Comparison of ENCODE assay signal across 8 mouse cellular contexts in the genomic region with DNA sequence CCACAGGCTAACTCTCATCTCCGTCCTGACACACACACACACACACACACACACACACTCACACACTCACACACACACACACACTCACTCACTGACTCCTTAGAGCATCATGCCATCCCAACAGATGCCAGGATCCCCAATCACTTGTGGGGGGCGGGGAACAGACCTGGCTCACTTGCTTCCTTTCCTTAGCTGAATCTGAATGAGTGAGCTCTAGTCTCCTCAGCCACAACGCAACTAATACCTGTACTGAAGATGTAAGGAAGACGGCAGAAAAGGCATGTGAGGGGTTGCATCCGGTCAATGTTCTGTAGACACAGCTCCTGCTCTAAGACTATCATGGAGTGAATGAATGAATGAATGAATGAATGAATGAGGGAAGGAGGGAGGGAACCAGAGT.
DNase-seq lines count a peak whose midpoint lies in the region; ATAC-seq and TF ChIP-seq lines count a peak whose summit lies in the region.
"Had no signal": no experiment of that assay in that cellular context is flagged by ENCODE, and none has a peak within 500 bp of the region (broad histone marks: within the 10 kb centered on the region; RNA-seq: fewer than 3 reads in every experiment).

No protein-coding gene starts in this region.

- peak overlapping the region; percentile 67; the same call in 1 of the 2 replicates for H3K27ac ChIP-seq in kidney, embryonic 14.5 days (ENCODE audit: low read depth, low read length)
- H3K27ac ChIP-seq in kidney, adult 2 months (ENCODE audit: insufficient read depth, low read depth, low read length), result no peak overlapping the region
- H3K27ac ChIP-seq in forebrain, embryonic 14.5 days (ENCODE audit: low read depth, low read length), result peak overlapping the region; percentile 83
- H3K27ac ChIP-seq in midbrain, embryonic 16.5 days (ENCODE audit: low read length), result peak overlapping the region; percentile 17; the same call in 1 of the 2 replicates

- no peak for ATAC-seq in kidney, embryonic 14.5 days (ENCODE audit: low FRiP score, low TSS enrichment)
- ATAC-seq in forebrain, embryonic 14.5 days, result no peak
- no peak for ATAC-seq in midbrain, embryonic 16.5 days

- peaks cover 46% of the 10 kb centered on the region for H3K4me1 ChIP-seq in kidney, embryonic 14.5 days (ENCODE audit: control insufficient read depth, insufficient read depth, low read length)
- no peaks in the 10 kb centered on the region for H3K4me1 ChIP-seq in kidney, adult 2 months (ENCODE audit: control insufficient read depth, insufficient read depth, low read length)
- peaks cover 94% of the 10 kb centered on the region for H3K4me1 ChIP-seq in forebrain, embryonic 14.5 days (ENCODE audit: control insufficient read depth, insufficient read depth, low read length)
- H3K4me1 ChIP-seq in midbrain, embryonic 16.5 days (ENCODE audit: control insufficient read depth, insufficient read depth, low read length), result peaks cover 71% of the 10 kb centered on the region

- TF ChIP-seq POLR2A in kidney, adult 2 months (IDR thresholded peaks at IDR 0.05; ENCODE audit: low read depth, low read length), result no peak
- TF ChIP-seq POLR2A in brain, embryonic 14.5 days (IDR thresholded peaks at IDR 0.05; ENCODE audit: borderline replicate concordance, extremely low read depth, insufficient read depth, insufficient read length, poor library complexity, severe bottlenecking), result no peak

- no peaks in the 10 kb centered on the region for H3K36me3 ChIP-seq in kidney, embryonic 14.5 days (ENCODE audit: control insufficient read depth, insufficient read depth, low read length)
- H3K36me3 ChIP-seq in kidney, adult 2 months (ENCODE audit: control insufficient read depth, insufficient read depth, low read length), result no peaks in the 10 kb centered on the region
- no peaks in the 10 kb centered on the region for H3K36me3 ChIP-seq in forebrain, embryonic 14.5 days (ENCODE audit: control insufficient read depth, insufficient read depth, low read length)
- no peaks in the 10 kb centered on the region for H3K36me3 ChIP-seq in midbrain, embryonic 16.5 days (ENCODE audit: control insufficient read depth, insufficient read depth, low read length)

- H3K4me3 ChIP-seq in kidney, embryonic 14.5 days (ENCODE audit: low read length), result no peak overlapping the region
- no peak overlapping the region for H3K4me3 ChIP-seq in kidney, adult 2 months (ENCODE audit: insufficient read depth, low read depth, low read length)
- no peak overlapping the region for H3K4me3 ChIP-seq in forebrain, embryonic 14.5 days (ENCODE audit: low read depth, low read length)
- no peak overlapping the region for H3K4me3 ChIP-seq in midbrain, embryonic 16.5 days (ENCODE audit: low read depth, low read length)

- H3K27me3 ChIP-seq in kidney, embryonic 14.5 days (ENCODE audit: control insufficient read depth, insufficient read depth, low read length), result no peaks in the 10 kb centered on the region
- H3K27me3 ChIP-seq in kidney, adult 2 months (replicated peaks; ENCODE audit: control insufficient read depth, insufficient read depth, low read length), result no peaks in the 10 kb centered on the region
- no peaks in the 10 kb centered on the region for H3K27me3 ChIP-seq in forebrain, embryonic 14.5 days (replicated peaks; ENCODE audit: control insufficient read depth, insufficient read depth, low read length)
- H3K27me3 ChIP-seq in midbrain, embryonic 16.5 days (ENCODE audit: control insufficient read depth, insufficient read depth, low read depth, low read length), result no peaks in the 10 kb centered on the region

- no peak for TF ChIP-seq CTCF in kidney, adult 2 months (conservative IDR thresholded peaks at IDR 0.05; ENCODE audit: insufficient read depth, insufficient read length, low read depth, low read length)
- TF ChIP-seq CTCF in brain, embryonic 14.5 days (IDR thresholded peaks at IDR 0.05; ENCODE audit: borderline replicate concordance, extremely low read depth, insufficient read depth, insufficient read length), result no peak

- no peak for DNase-seq in kidney, adult 2 months
- peak; percentile 77 for DNase-seq in brain, embryonic 14.5 days (ENCODE audit: low read depth)
- DNase-seq in forebrain, embryonic 14.5 days (ENCODE audit: low spot score), result peak; percentile 59
- no peak for DNase-seq in frontal cortex, postnatal 36 days (ENCODE audit: low spot score in 2 of 2)
- DNase-seq in left cerebral cortex, postnatal 25 days (ENCODE audit: low spot score in 2 of 2), result no peak
- DNase-seq: thymus, postnatal 14 days had no signal

- H3K4me2 ChIP-seq in kidney, embryonic 14.5 days (replicated peaks; ENCODE audit: low read depth, low read length), result no peak overlapping the region
- H3K4me2 ChIP-seq in forebrain, embryonic 14.5 days (ENCODE audit: low read length), result peak overlapping the region; percentile 36
- peak overlapping the region; percentile 5; the same call in 1 of the 2 replicates for H3K4me2 ChIP-seq in midbrain, embryonic 16.5 days (ENCODE audit: low read length)

- H3K9ac ChIP-seq in kidney, embryonic 14.5 days (ENCODE audit: low read depth, low read length), result no peak overlapping the region
- peak overlapping the region; percentile 35; the same call in 1 of the 2 replicates for H3K9ac ChIP-seq in forebrain, embryonic 14.5 days (ENCODE audit: low read length)
- H3K9ac ChIP-seq in midbrain, embryonic 16.5 days (ENCODE audit: low read depth, low read length), result no peak overlapping the region

- no peaks in the 10 kb centered on the region for H3K9me3 ChIP-seq in kidney, embryonic 14.5 days (ENCODE audit: control insufficient read depth, low read length)
- H3K9me3 ChIP-seq in forebrain, embryonic 14.5 days (replicated peaks; ENCODE audit: control insufficient read depth, low read length), result no peaks in the 10 kb centered on the region
- H3K9me3 ChIP-seq in midbrain, embryonic 16.5 days (replicated peaks; ENCODE audit: control insufficient read depth, low read length, poor library complexity, severe bottlenecking), result no peaks in the 10 kb centered on the region

- intact Hi-C loops in left cerebral cortex, postnatal 25 days (cut with DNase I), result no loop called here

- WGBS in kidney, embryonic 14.5 days, result 73% methylated on average over 5 of the region's 5 CpGs
- 77% methylated on average over 5 of the region's 5 CpGs for WGBS in kidney, adult 2 months
- 41% methylated on average over 5 of the region's 5 CpGs for WGBS in forebrain, embryonic 14.5 days
- WGBS in midbrain, embryonic 16.5 days, result 70% methylated on average over 5 of the region's 5 CpGs

Comparison
In these comparisons a context has a peak if more than half of its experiments do, and no peak if none do; other contexts are left out.
1. DNase-seq: peak in brain, embryonic 14.5 days (single experiment) and forebrain, embryonic 14.5 days (single experiment); none in kidney, adult 2 months (single experiment), frontal cortex, postnatal 36 days (0 of 2) and left cerebral cortex, postnatal 25 days (0 of 2).